In the genomic region with DNA sequence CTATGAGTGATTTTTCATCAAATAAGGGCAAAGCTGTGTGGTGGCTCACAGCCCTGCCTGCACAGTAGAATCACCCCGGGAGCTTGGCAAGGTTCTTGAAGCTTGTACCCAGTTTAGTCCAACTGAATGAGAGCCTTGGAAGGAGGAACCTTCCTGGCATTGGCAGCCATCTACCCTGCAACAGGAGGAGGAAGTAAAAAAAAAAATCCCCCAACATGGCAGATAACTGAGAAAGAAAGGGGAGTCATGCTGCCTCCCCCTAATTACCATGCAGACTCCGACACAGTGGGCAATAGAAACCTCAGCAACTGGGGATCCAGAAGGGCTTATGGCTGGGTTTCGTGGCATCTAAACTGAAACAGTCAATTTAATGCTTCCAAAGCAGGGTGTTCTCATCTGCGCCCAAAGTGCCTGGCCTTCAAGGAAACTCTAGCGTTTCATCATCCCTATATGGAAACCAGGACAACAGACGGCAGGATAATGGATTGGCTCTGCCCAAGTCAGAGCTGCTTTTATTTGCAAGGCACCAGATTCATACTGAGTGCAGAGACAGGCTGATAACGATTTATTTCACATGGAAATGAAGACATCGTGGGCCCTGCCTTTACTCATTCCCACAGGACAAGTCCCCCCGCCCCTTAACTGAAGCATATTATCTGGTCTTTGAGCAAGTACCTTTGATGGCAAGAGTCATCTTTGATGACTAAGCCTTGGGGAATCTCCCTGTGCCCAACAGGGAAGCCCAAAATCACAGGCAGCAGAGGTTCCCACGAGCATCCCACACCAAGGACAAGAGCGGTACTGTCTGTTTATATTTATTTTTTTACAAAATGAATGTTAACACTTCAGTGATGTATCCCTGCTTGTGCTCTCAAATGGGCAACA, we compare ENCODE assay signal across 8 mouse cellular contexts. TPM values are rescaled to one million over a fixed set of nuclear protein-coding genes. Genes with fewer than 3 reads are reported as not detected.
DNase-seq lines count a peak whose midpoint lies in the region; ATAC-seq and TF ChIP-seq lines count a peak whose summit lies in the region.

No protein-coding gene starts in this region.

- no peak for ATAC-seq in limb, embryonic 15.5 days (ENCODE audit: insufficient number of reproducible peaks, low FRiP score, low TSS enrichment, low read depth)
- ATAC-seq in hindbrain, postnatal 0 days, result peak; percentile 84
- ATAC-seq in activated CD4-positive, CD25-positive, alpha-beta regulatory T cell, adult 4 months, result no peak

- H3K4me1 ChIP-seq in limb, embryonic 15.5 days, result peaks cover 12% of the 10 kb centered on the region
- peaks cover 23% of the 10 kb centered on the region for H3K4me1 ChIP-seq in limb, embryonic 10.5 days
- H3K4me1 ChIP-seq in hindbrain, postnatal 0 days (ENCODE audit: insufficient read depth, low read length), result peaks cover 10% of the 10 kb centered on the region; the same call in 1 of the 2 replicates

- peak overlapping the region; percentile 44; the same call in 1 of the 2 replicates for H3K27ac ChIP-seq in limb, embryonic 15.5 days
- H3K27ac ChIP-seq in limb, embryonic 10.5 days, result no peak overlapping the region
- H3K27ac ChIP-seq in hindbrain, postnatal 0 days, result peak overlapping the region; percentile 82

- TF ChIP-seq CTCF in hindbrain, postnatal 0 days (IDR thresholded peaks at IDR 0.05; ENCODE audit: low read depth), result no peak

- no peaks in the 10 kb centered on the region for H3K9me3 ChIP-seq in limb, embryonic 15.5 days
- no peaks in the 10 kb centered on the region for H3K9me3 ChIP-seq in limb, embryonic 10.5 days (replicated peaks)
- no peaks in the 10 kb centered on the region for H3K9me3 ChIP-seq in hindbrain, postnatal 0 days (ENCODE audit: low read length)

- 56% methylated on average over 11 of the region's 11 CpGs for WGBS in limb, embryonic 15.5 days
- 64% methylated on average over 11 of the region's 11 CpGs for WGBS in limb, embryonic 10.5 days
- WGBS in hindbrain, postnatal 0 days, result 24% methylated on average over 11 of the region's 11 CpGs

- no peak overlapping the region for H3K4me3 ChIP-seq in limb, embryonic 15.5 days
- no peak overlapping the region for H3K4me3 ChIP-seq in limb, embryonic 10.5 days
- H3K4me3 ChIP-seq in hindbrain, postnatal 0 days (ENCODE audit: low read length), result no peak overlapping the region

- no peaks in the 10 kb centered on the region for H3K27me3 ChIP-seq in limb, embryonic 15.5 days
- no peaks in the 10 kb centered on the region for H3K27me3 ChIP-seq in limb, embryonic 10.5 days (ENCODE audit: low read depth, poor library complexity, severe bottlenecking)
- H3K27me3 ChIP-seq in hindbrain, postnatal 0 days (ENCODE audit: insufficient read depth, low read length), result no peaks in the 10 kb centered on the region

- H3K9ac ChIP-seq in limb, embryonic 15.5 days, result no peak overlapping the region
- H3K9ac ChIP-seq in hindbrain, postnatal 0 days (replicated peaks; ENCODE audit: low read length), result no peak overlapping the region

- H3K36me3 ChIP-seq in limb, embryonic 15.5 days, result no peaks in the 10 kb centered on the region
- H3K36me3 ChIP-seq in limb, embryonic 10.5 days, result no peaks in the 10 kb centered on the region
- no peaks in the 10 kb centered on the region for H3K36me3 ChIP-seq in hindbrain, postnatal 0 days (ENCODE audit: insufficient read depth, low read length)

- no peak overlapping the region for H3K4me2 ChIP-seq in limb, embryonic 15.5 days
- peak overlapping the region; percentile 23; the same call in 1 of the 2 replicates for H3K4me2 ChIP-seq in hindbrain, postnatal 0 days (ENCODE audit: low read depth, low read length)

- DNase-seq in limb, embryonic 10.5 days (ENCODE audit: low spot score), result no peak
- DNase-seq in cerebellum, adult 18-20 months, result peak; percentile 60 to 72
- peak; percentile 83 for DNase-seq in hindbrain, postnatal 0 days (ENCODE audit: low spot score)
- DNase-seq in right cerebral cortex, postnatal 10 days (ENCODE audit: low spot score in 2 of 2), result peak; percentile 82 to 88
- DNase-seq in yolk sac, embryonic 10.5 days (ENCODE audit: low spot score), result no peak
- no peak for DNase-seq in ovary, postnatal 36 days (ENCODE audit: low spot score)

RNA-seq across cellular contexts. Expression of gene Atl2, which starts 52.9 kb away (rescaled TPM):
- 31.7 and 33.0 TPM in 2 replicates for polyA plus RNA-seq in limb, embryonic 15.5 days (2015; fragmentation: Nextera tagmentation; extraction: Ambion mirVana)
- 37.8 and 38.7 TPM in 2 replicates for polyA plus RNA-seq in limb, embryonic 10.5 days (2016; fragmentation: Nextera tagmentation; extraction: Ambion mirVana)
- 24.3 and 30.5 TPM in 2 replicates for total RNA-seq in hindbrain, postnatal 0 days (2014; rRNA removed)
- polyA plus RNA-seq in hindbrain, postnatal 0 days (2015; fragmentation: Nextera tagmentation; extraction: Ambion mirVana), result 34.9 and 37.2 TPM in 2 replicates
- 10 to 100 TPM; 11.5 to 12.4 TPM for polyA plus RNA-seq in activated CD4-positive, CD25-positive, alpha-beta regulatory T cell, adult 4 months (2017; shearing (Covaris generic))

Comparison
In these comparisons a context has a peak if more than half of its experiments do, and no peak if none do; other contexts are left out.
1. DNase-seq: peak in cerebellum, adult 18-20 months (2 of 2), hindbrain, postnatal 0 days (single experiment) and right cerebral cortex, postnatal 10 days (2 of 2); none in limb, embryonic 10.5 days (single experiment), yolk sac, embryonic 10.5 days (single experiment) and ovary, postnatal 36 days (single experiment).